Mouse (Mus musculus): ENCODE results near the gene Prdm2. TPM values are rescaled to one million over a fixed set of nuclear protein-coding genes. Genes with fewer than 3 reads are reported as not detected.

The Prdm2 gene
- polyA plus RNA-seq, 1 experiment from 2014 or later = 7.9 TPM

- Histone ChIP-seq H3K36me3 (ENCODE audit: insufficient read depth, low read length) (no peaks in the 10 kb centered on the region), H3K4me1 (ENCODE audit: insufficient read depth, low read depth, low read length) (no peaks in the 10 kb centered on the region), H3K4me2 (replicated peaks; ENCODE audit: low read depth, low read length) (no peak overlapping the region), H3K9ac (replicated peaks; ENCODE audit: low read depth) (no peak overlapping the region), H3K9me3 (ENCODE audit: low read length) (no peaks in the 10 kb centered on the region), H3K4me3 (ENCODE audit: low read depth, low read length) (no peak overlapping the region), H3K27ac (ENCODE audit: low read length) (no peak overlapping the region), H3K27me3 (replicated peaks; ENCODE audit: insufficient read depth, low read length) (no peaks in the 10 kb centered on the region)
- no peak for TF ChIP-seq CTCF (IDR thresholded peaks at IDR 0.05)
- no peak for TF ChIP-seq EP300 (IDR thresholded peaks at IDR 0.05)
- DNase-seq (ENCODE audit: low spot score) (no peak), ATAC-seq (no peak)
- WGBS = 85% methylated on average over 3 of the region's 3 CpGs
Measured at GRCm38 (mm10) chr4:143214221-143214797, 1.5 kb upstream of the Prdm2 start.

- no peak overlapping the region for H3K4me2 ChIP-seq (replicated peaks; ENCODE audit: low read depth, low read length)
- H3K4me3 ChIP-seq (ENCODE audit: low read depth, low read length) = no peak overlapping the region
- no peaks in the 10 kb centered on the region for H3K27me3 ChIP-seq (replicated peaks; ENCODE audit: insufficient read depth, low read length)
- H3K9me3 ChIP-seq (ENCODE audit: low read length) = no peaks in the 10 kb centered on the region
- H3K27ac ChIP-seq (ENCODE audit: low read length) = no peak overlapping the region
- no peak for TF ChIP-seq CTCF (IDR thresholded peaks at IDR 0.05)
- no peak for TF ChIP-seq EP300 (IDR thresholded peaks at IDR 0.05)
- ATAC-seq (no peak), DNase-seq (ENCODE audit: low spot score) (no peak)
- H3K9ac ChIP-seq (replicated peaks; ENCODE audit: low read depth) = no peak overlapping the region
- WGBS = 86% methylated on average over 4 of the region's 4 CpGs
- no peaks in the 10 kb centered on the region for H3K36me3 ChIP-seq (ENCODE audit: insufficient read depth, low read length)
- no peaks in the 10 kb centered on the region for H3K4me1 ChIP-seq (ENCODE audit: insufficient read depth, low read depth, low read length)
Measured at GRCm38 (mm10) chr4:143213571-143213970, 776 bp upstream of the Prdm2 start.

GRCm38 (mm10) chr4:143213175-143213479 lies 332 bp upstream of the Prdm2 start:
- no peak for DNase-seq (ENCODE audit: low spot score)
- no peaks in the 10 kb centered on the region for H3K27me3 ChIP-seq (replicated peaks; ENCODE audit: insufficient read depth, low read length)
- H3K4me1 ChIP-seq (ENCODE audit: insufficient read depth, low read depth, low read length) = no peaks in the 10 kb centered on the region
- no peak overlapping the region for H3K4me3 ChIP-seq (ENCODE audit: low read depth, low read length)
- no peaks in the 10 kb centered on the region for H3K36me3 ChIP-seq (ENCODE audit: insufficient read depth, low read length)
- peak overlapping the region; percentile 91 for H3K27ac ChIP-seq (ENCODE audit: low read length)
- 100% methylated on average over 3 of the region's 3 CpGs for WGBS
- no peak overlapping the region for H3K9ac ChIP-seq (replicated peaks; ENCODE audit: low read depth)
- peak overlapping the region; percentile 83 for H3K4me2 ChIP-seq (replicated peaks; ENCODE audit: low read depth, low read length)
- ATAC-seq = no peak
- TF ChIP-seq EP300 (IDR thresholded peaks at IDR 0.05) = no peak
- no peaks in the 10 kb centered on the region for H3K9me3 ChIP-seq (ENCODE audit: low read length)

DNA sequence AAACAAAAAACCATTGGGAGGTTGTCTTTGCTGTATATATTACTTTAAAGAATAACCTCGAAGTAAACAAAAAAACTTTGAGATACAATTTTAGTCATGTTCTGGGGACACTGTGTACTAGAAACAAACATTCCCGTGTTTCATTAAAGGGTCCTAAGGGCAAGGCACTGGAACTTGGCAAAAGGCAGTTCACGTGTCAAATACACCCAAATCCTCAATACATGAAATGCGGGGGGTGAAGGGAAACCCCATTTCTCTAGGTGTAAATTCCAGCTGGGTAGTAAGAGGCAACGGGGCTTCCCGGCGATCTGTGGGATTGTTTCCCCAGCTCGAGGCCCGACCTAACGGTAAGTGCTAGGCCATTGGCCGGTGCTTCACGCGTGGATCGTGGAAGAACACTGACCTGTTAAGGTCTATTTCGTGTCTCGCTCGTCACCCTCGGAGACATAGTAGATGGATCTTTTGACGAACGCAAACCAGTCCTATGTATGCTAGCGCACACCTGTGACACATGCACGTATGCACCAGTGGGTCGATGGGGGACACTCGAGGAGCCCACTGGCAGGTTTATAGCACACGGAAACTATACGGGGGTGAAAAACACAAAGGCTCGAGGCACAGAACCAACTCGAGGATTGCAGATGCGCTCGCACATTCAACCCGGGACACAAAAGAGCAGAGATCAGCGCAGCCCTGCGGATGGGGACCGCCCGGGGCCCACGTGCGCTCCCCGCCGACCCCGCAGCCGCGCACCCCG lies 1.0 kb downstream of the Prdm2 start:
- ATAC-seq = peak; percentile 63
- Histone ChIP-seq H3K9me3 (ENCODE audit: low read length) (no peaks in the 10 kb centered on the region), H3K36me3 (ENCODE audit: insufficient read depth, low read length) (no peaks in the 10 kb centered on the region), H3K4me3 (ENCODE audit: low read depth, low read length) (peak overlapping the region; percentile 84), H3K4me2 (replicated peaks; ENCODE audit: low read depth, low read length) (peak overlapping the region; percentile 83), H3K27ac (ENCODE audit: low read length) (peak overlapping the region; percentile 91), H3K27me3 (replicated peaks; ENCODE audit: insufficient read depth, low read length) (no peaks in the 10 kb centered on the region), H3K4me1 (ENCODE audit: insufficient read depth, low read depth, low read length) (no peaks in the 10 kb centered on the region), H3K9ac (replicated peaks; ENCODE audit: low read depth) (peak overlapping the region; percentile 88)
- peak; percentile 32 for DNase-seq (ENCODE audit: low spot score)
- no peak for TF ChIP-seq CTCF (IDR thresholded peaks at IDR 0.05)
- TF ChIP-seq EP300 (IDR thresholded peaks at IDR 0.05) = no peak
- 5% methylated on average over 42 of the region's 43 CpGs for WGBS

GRCm38 (mm10) chr4:143209997-143210396 lies 2.8 kb downstream of the Prdm2 start:
- Histone ChIP-seq H3K27me3 (replicated peaks; ENCODE audit: insufficient read depth, low read length) (no peaks in the 10 kb centered on the region), H3K27ac (ENCODE audit: low read length) (no peak overlapping the region), H3K9me3 (ENCODE audit: low read length) (no peaks in the 10 kb centered on the region), H3K9ac (replicated peaks; ENCODE audit: low read depth) (no peak overlapping the region), H3K4me2 (replicated peaks; ENCODE audit: low read depth, low read length) (no peak overlapping the region), H3K36me3 (ENCODE audit: insufficient read depth, low read length) (no peaks in the 10 kb centered on the region), H3K4me1 (ENCODE audit: insufficient read depth, low read depth, low read length) (no peaks in the 10 kb centered on the region), H3K4me3 (ENCODE audit: low read depth, low read length) (no peak overlapping the region)
- WGBS = 80% methylated on average over 2 of the region's 2 CpGs
- DNase-seq (ENCODE audit: low spot score) (no peak), ATAC-seq (no peak)
- no peak for TF ChIP-seq CTCF (IDR thresholded peaks at IDR 0.05)
- TF ChIP-seq EP300 (IDR thresholded peaks at IDR 0.05) = no peak

- Histone ChIP-seq H3K36me3 (ENCODE audit: insufficient read depth, low read length) (no peaks in the 10 kb centered on the region), H3K27me3 (replicated peaks; ENCODE audit: insufficient read depth, low read length) (no peaks in the 10 kb centered on the region), H3K9me3 (ENCODE audit: low read length) (no peaks in the 10 kb centered on the region), H3K4me1 (ENCODE audit: insufficient read depth, low read depth, low read length) (no peaks in the 10 kb centered on the region), H3K27ac (ENCODE audit: low read length) (no peak overlapping the region), H3K4me3 (ENCODE audit: low read depth, low read length) (no peak overlapping the region), H3K4me2 (replicated peaks; ENCODE audit: low read depth, low read length) (no peak overlapping the region), H3K9ac (replicated peaks; ENCODE audit: low read depth) (no peak overlapping the region)
- ATAC-seq = no peak
- 75% methylated on average over 3 of the region's 3 CpGs for WGBS
- no peak for TF ChIP-seq EP300 (IDR thresholded peaks at IDR 0.05)
- TF ChIP-seq CTCF (IDR thresholded peaks at IDR 0.05) = no peak
- no peak for DNase-seq (ENCODE audit: low spot score)
Measured at GRCm38 (mm10) chr4:143202653-143203052, 10.1 kb downstream of the Prdm2 start.

All from lung, postnatal 0 days (tissue).